Mouse (Mus musculus): ENCODE results near the gene Brdt.

DNA sequence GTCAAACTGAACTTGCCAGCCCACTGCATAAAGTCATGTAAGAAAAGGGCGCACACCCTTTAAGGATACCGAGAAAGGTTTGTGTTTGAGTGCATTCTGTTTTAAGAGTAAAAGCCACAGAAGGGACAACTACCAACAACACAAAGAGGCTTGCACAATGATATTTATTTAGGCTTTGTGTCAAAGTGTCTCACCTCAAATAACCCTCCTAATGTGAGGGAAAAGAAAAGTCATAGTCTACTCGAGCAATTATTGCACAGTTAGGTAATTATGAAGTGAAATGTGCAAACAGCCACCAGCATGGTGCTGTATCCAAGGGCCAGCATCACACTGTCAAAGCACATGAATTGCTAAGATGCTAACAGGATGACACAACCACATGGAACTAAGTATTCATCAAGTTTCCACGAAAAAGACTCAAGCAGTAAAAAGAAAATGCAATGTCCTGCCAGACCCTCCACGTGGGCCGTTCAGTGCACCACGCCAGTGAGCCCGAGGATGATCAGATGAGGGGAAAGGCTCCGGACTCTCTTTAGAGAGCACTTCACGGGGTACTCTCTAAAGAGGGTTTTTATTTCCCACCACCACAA is 46.9 kb upstream of the Brdt start:
- TF ChIP-seq GATA1 (IDR thresholded peaks at IDR 0.05; ENCODE audit: low read length): no peak
- no peak for TF ChIP-seq TAL1 (IDR thresholded peaks at IDR 0.05; ENCODE audit: low read length)
